Mouse (Mus musculus) lung, embryonic 15.5 days (tissue): ENCODE data around the gene Mau2. TPM values are rescaled to one million over a fixed set of nuclear protein-coding genes. Genes with fewer than 3 reads are reported as not detected.
A peak's percentile ranks its signal among the peaks of the same experiment; 100 is the strongest.

Experiments
- ATAC-seq: fragments of 200-750 bp; cut with Nextera tagmentation; 2 replicates; pipeline ENCODE4 v1.8.0; 2017; ENCODE audit warnings: moderate number of reproducible peaks, borderline replicate concordance; ENCODE audit not compliant: low FRiP score, low TSS enrichment; ENCODE audit errors: extremely low read depth
- H3K27ac ChIP-seq: fragments of 300-500 bp; sonication (generic); 2 replicates; pipeline ENCODE4 v1.5.1; 2015; ENCODE audit warnings: moderate library complexity, mild to moderate bottlenecking, inconsistent platforms
- H3K27me3 ChIP-seq: fragments of 300-500 bp; sonication (generic); 2 replicates; pipeline ENCODE4 v1.6.1; 2015; ENCODE audit warnings: inconsistent platforms
- H3K36me3 ChIP-seq: fragments of 300-500 bp; sonication (generic); 2 replicates; pipeline ENCODE4 v1.6.1; 2015; ENCODE audit warnings: inconsistent platforms
- H3K4me1 ChIP-seq: fragments of 300-500 bp; sonication (generic); 2 replicates; pipeline ENCODE4 v1.6.1; 2015; ENCODE audit warnings: inconsistent platforms
- H3K4me2 ChIP-seq: fragments of 300-500 bp; sonication (generic); 2 replicates; pipeline ENCODE4 v1.6.1; 2015; ENCODE audit warnings: inconsistent platforms, mild to moderate bottlenecking, moderate library complexity
- H3K4me3 ChIP-seq: fragments of 300-500 bp; sonication (generic); 2 replicates; pipeline ENCODE4 v1.5.1; 2015; ENCODE audit warnings: mild to moderate bottlenecking, inconsistent platforms
- H3K9ac ChIP-seq: fragments of 300-500 bp; sonication (generic); 2 replicates; pipeline ENCODE4 v1.6.1; 2015; ENCODE audit warnings: inconsistent platforms
- H3K9me3 ChIP-seq: fragments of 300-500 bp; sonication (generic); 2 replicates; pipeline ENCODE4 v1.6.1; 2016; ENCODE audit warnings: inconsistent platforms
- WGBS: fragments of 180-500 bp; shearing (Covaris S2); methylation state at CpG from one replicate; pipeline ENCODE4 v1.1.7; 2015; 5-methylcytosine and 5-hydroxymethylcytosine counted together
- polyA plus RNA-seq: library from polyadenylated mRNA; unstranded; fragments of >200 nt; fragmentation: Nextera tagmentation; extraction: Ambion mirVana; gene quantifications from 2 replicates; pipeline ENCODE4 v1.2.1, GENCODE M21; 2015

Gene Mau2
- polyA plus RNA-seq, result 46.4 and 50.5 TPM in 2 replicates

GRCm38 (mm10) chr8:70042583-70043455 is at the start of gene Mau2, which contains the start of gene Sugp1:
Mau2 (minus strand) TSS chr8:70042734.
Sugp1 (plus strand) TSS chr8:70042813.
- Histone ChIP-seq H3K4me3 (peak within 1 kb of the TSS; percentile 99), H3K27ac (peak within 1 kb of the TSS; percentile 68), H3K4me1 (peaks cover 30% of the 10 kb centered on the region), H3K4me2 (peak within 1 kb of the TSS; percentile 88), H3K36me3 (peaks cover 4% of the 10 kb centered on the region; the same call in 1 of the 2 replicates), H3K9ac (peak within 1 kb of the TSS; percentile 96), H3K9me3 (no peaks in the 10 kb centered on the region), H3K27me3 (no peaks in the 10 kb centered on the region)
- WGBS, result under 1% methylated on average over 65 of the region's 65 CpGs
- peak; percentile 96 for ATAC-seq

- H3K4me2 ChIP-seq, result no peak overlapping the region
- H3K4me3 ChIP-seq, result no peak overlapping the region
- H3K9ac ChIP-seq, result no peak overlapping the region
- ATAC-seq, result no peak
- peaks cover 7% of the 10 kb centered on the region for H3K4me1 ChIP-seq
- H3K9me3 ChIP-seq, result no peaks in the 10 kb centered on the region
- no peaks in the 10 kb centered on the region for H3K36me3 ChIP-seq
- peaks cover 74% of the 10 kb centered on the region for H3K27me3 ChIP-seq
- WGBS, result 52% methylated on average over 9 of the region's 9 CpGs
- H3K27ac ChIP-seq, result no peak overlapping the region
These were observed 46.9 kb upstream of the Mau2 start for GRCm38 (mm10) chr8:70089296-70089960.

GRCm38 (mm10) chr8:70087836-70088650 is 45.5 kb upstream of the Mau2 start:
- Histone ChIP-seq H3K9ac (no peak overlapping the region), H3K9me3 (no peaks in the 10 kb centered on the region), H3K27me3 (peaks cover 82% of the 10 kb centered on the region), H3K27ac (no peak overlapping the region), H3K4me3 (peak overlapping the region; percentile 28), H3K4me2 (peak overlapping the region; percentile 53), H3K36me3 (no peaks in the 10 kb centered on the region), H3K4me1 (peaks cover 21% of the 10 kb centered on the region)
- WGBS, result 5% methylated on average over 56 of the region's 56 CpGs
- peak; percentile 54 for ATAC-seq

- no peak overlapping the region for H3K27ac ChIP-seq
- no peak for ATAC-seq
- H3K4me1 ChIP-seq, result peaks cover 21% of the 10 kb centered on the region
- 7% methylated on average over 7 of the region's 7 CpGs for WGBS
- H3K9ac ChIP-seq, result no peak overlapping the region
- no peak overlapping the region for H3K4me2 ChIP-seq
- H3K27me3 ChIP-seq, result peaks cover 90% of the 10 kb centered on the region
- H3K9me3 ChIP-seq, result no peaks in the 10 kb centered on the region
- H3K36me3 ChIP-seq, result no peaks in the 10 kb centered on the region
- H3K4me3 ChIP-seq, result no peak overlapping the region
These were observed 44.7 kb upstream of the Mau2 start for GRCm38 (mm10) chr8:70087237-70087636.

GRCm38 (mm10) chr8:70086151-70086550 is 43.6 kb upstream of the Mau2 start:
- no peak for ATAC-seq
- 50% methylated on average over 1 of the region's 1 CpGs for WGBS
- peaks cover 21% of the 10 kb centered on the region for H3K4me1 ChIP-seq
- peaks cover 97% of the 10 kb centered on the region for H3K27me3 ChIP-seq
- no peaks in the 10 kb centered on the region for H3K36me3 ChIP-seq
- H3K27ac ChIP-seq, result no peak overlapping the region
- H3K9me3 ChIP-seq, result no peaks in the 10 kb centered on the region
- H3K4me3 ChIP-seq, result no peak overlapping the region
- no peak overlapping the region for H3K9ac ChIP-seq
- no peak overlapping the region for H3K4me2 ChIP-seq

- Histone ChIP-seq H3K4me1 (peaks cover 21% of the 10 kb centered on the region), H3K4me3 (peak overlapping the region; percentile 32), H3K27me3 (peaks cover 81% of the 10 kb centered on the region), H3K27ac (no peak overlapping the region), H3K36me3 (no peaks in the 10 kb centered on the region), H3K4me2 (peak overlapping the region; percentile 62), H3K9ac (no peak overlapping the region), H3K9me3 (no peaks in the 10 kb centered on the region)
- ATAC-seq, result no peak
- 2% methylated on average over 71 of the region's 71 CpGs for WGBS
These were observed 41.9 kb upstream of the Mau2 start for GRCm38 (mm10) chr8:70084191-70085065.

GRCm38 (mm10) chr8:70083285-70083684 is 40.8 kb upstream of the Mau2 start, which contains the start of gene Hapln4:
Hapln4 (plus strand) TSS chr8:70083457.
- ATAC-seq, result no peak; the same call in 1 of the 2 replicates
- peaks cover 21% of the 10 kb centered on the region for H3K4me1 ChIP-seq
- H3K27ac ChIP-seq, result no peak within 1 kb of the TSS
- peak within 1 kb of the TSS; percentile 32 for H3K4me3 ChIP-seq
- under 1% methylated on average over 26 of the region's 26 CpGs for WGBS
- peak within 1 kb of the TSS; percentile 62 for H3K4me2 ChIP-seq
- H3K27me3 ChIP-seq, result peaks cover 69% of the 10 kb centered on the region
- H3K9me3 ChIP-seq, result no peaks in the 10 kb centered on the region
- no peaks in the 10 kb centered on the region for H3K36me3 ChIP-seq
- H3K9ac ChIP-seq, result no peak within 1 kb of the TSS

GRCm38 (mm10) chr8:70081976-70082375 is 39.4 kb upstream of the Mau2 start:
- Histone ChIP-seq H3K9ac (no peak overlapping the region), H3K4me3 (no peak overlapping the region), H3K27ac (no peak overlapping the region), H3K9me3 (no peaks in the 10 kb centered on the region), H3K4me2 (no peak overlapping the region), H3K4me1 (peaks cover 18% of the 10 kb centered on the region), H3K27me3 (peaks cover 56% of the 10 kb centered on the region), H3K36me3 (no peaks in the 10 kb centered on the region)
- 80% methylated on average over 2 of the region's 2 CpGs for whole genome bisulfite sequencing
- no peak for ATAC-seq

GRCm38 (mm10) chr8:70073682-70074081 is 31.1 kb upstream of the Mau2 start:
- ATAC-seq, result no peak
- Histone ChIP-seq H3K9me3 (no peaks in the 10 kb centered on the region), H3K36me3 (peaks cover 16% of the 10 kb centered on the region; the same call in 1 of the 2 replicates), H3K9ac (no peak overlapping the region), H3K4me3 (no peak overlapping the region), H3K4me1 (peaks cover 8% of the 10 kb centered on the region), H3K27ac (no peak overlapping the region), H3K27me3 (no peaks in the 10 kb centered on the region), H3K4me2 (no peak overlapping the region)
- WGBS, result 63% methylated on average over 1 of the region's 1 CpGs

- no peak overlapping the region for H3K9ac ChIP-seq
- no peak for ATAC-seq
- H3K36me3 ChIP-seq, result peaks cover 18% of the 10 kb centered on the region; the same call in 1 of the 2 replicates
- peak overlapping the region; percentile 18 for H3K4me3 ChIP-seq
- H3K27ac ChIP-seq, result no peak overlapping the region
- peaks cover 8% of the 10 kb centered on the region for H3K4me1 ChIP-seq
- no peaks in the 10 kb centered on the region for H3K9me3 ChIP-seq
- peak overlapping the region; percentile 58 for H3K4me2 ChIP-seq
- H3K27me3 ChIP-seq, result no peaks in the 10 kb centered on the region
- WGBS, result 56% methylated on average over 8 of the region's 8 CpGs
These were observed 30.6 kb upstream of the Mau2 start for GRCm38 (mm10) chr8:70073120-70073519.
